Mouse (Mus musculus) limb, embryonic 12.5 days (tissue): ENCODE results near the gene Atp2c1. TPM values are rescaled to one million over a fixed set of nuclear protein-coding genes. Genes with fewer than 3 reads are reported as not detected.

ENCODE experiments used
- ATAC-seq: fragments of 200-750 bp; cut with Nextera tagmentation; 2 replicates; pipeline ENCODE4 v1.8.0; 2017; ENCODE audit warnings: low read depth, moderate TSS enrichment; ENCODE audit not compliant: insufficient number of reproducible peaks, insufficient read depth, low FRiP score, low TSS enrichment
- H3K27ac ChIP-seq: fragments of 300-500 bp; sonication (generic); 2 replicates; pipeline ENCODE4 v1.5.1; 2016; ENCODE audit warnings: mild to moderate bottlenecking, moderate library complexity
- H3K27me3 ChIP-seq: fragments of 300-500 bp; sonication (generic); 2 replicates; pipeline ENCODE4 v1.6.1; 2016; ENCODE audit warnings: mild to moderate bottlenecking, moderate library complexity
- H3K36me3 ChIP-seq: fragments of 300-500 bp; sonication (generic); 2 replicates; pipeline ENCODE4 v1.6.1; 2016; ENCODE audit warnings: mild to moderate bottlenecking, moderate library complexity
- H3K4me1 ChIP-seq: fragments of 300-500 bp; sonication (generic); replicated peaks from 2 replicates; pipeline ENCODE4 v1.6.1; 2016
- H3K4me2 ChIP-seq: fragments of 300-500 bp; sonication (generic); 2 replicates; pipeline ENCODE4 v1.6.1; 2016; ENCODE audit warnings: mild to moderate bottlenecking, moderate library complexity
- H3K4me3 ChIP-seq: fragments of 300-500 bp; sonication (generic); replicated peaks from 2 replicates; pipeline ENCODE4 v1.5.1; 2016; ENCODE audit warnings: mild to moderate bottlenecking
- H3K9ac ChIP-seq: fragments of 300-500 bp; sonication (generic); replicated peaks from 2 replicates; pipeline ENCODE4 v1.6.1; 2016; ENCODE audit warnings: mild to moderate bottlenecking, moderate library complexity
- H3K9me3 ChIP-seq: fragments of 300-500 bp; sonication (generic); 2 replicates; pipeline ENCODE4 v1.6.1; 2016; ENCODE audit warnings: mild to moderate bottlenecking, moderate library complexity
- WGBS: fragments of 180-500 bp; shearing (Covaris S2); methylation state at CpG from one replicate; pipeline ENCODE4 v1.1.7; 2016; 5-methylcytosine and 5-hydroxymethylcytosine counted together
- polyA plus RNA-seq: library from polyadenylated mRNA; unstranded; fragments of >200 nt; fragmentation: Nextera tagmentation; extraction: Ambion mirVana; gene quantifications from 2 replicates; pipeline ENCODE4 v1.2.1, GENCODE M21; 2016

Gene Atp2c1
- polyA plus RNA-seq, 1 experiment from 2014 or later = 59.7 TPM

- H3K9me3 ChIP-seq = no peaks in the 10 kb centered on the region
- no peak overlapping the region for H3K4me2 ChIP-seq
- no peaks in the 10 kb centered on the region for H3K4me1 ChIP-seq
- no peak overlapping the region for H3K27ac ChIP-seq
- H3K27me3 ChIP-seq = no peaks in the 10 kb centered on the region
- H3K4me3 ChIP-seq = no peak overlapping the region
- 83% methylated on average over 5 of the region's 5 CpGs for WGBS
- no peak for ATAC-seq
- no peak overlapping the region for H3K9ac ChIP-seq
- H3K36me3 ChIP-seq = peaks cover 4% of the 10 kb centered on the region; the same call in 1 of the 2 replicates
These were observed 42.6 kb downstream of the Atp2c1 start for GRCm38 (mm10) chr9:105484338-105485084.

- H3K9ac ChIP-seq = no peak overlapping the region
- no peak overlapping the region for H3K27ac ChIP-seq
- no peaks in the 10 kb centered on the region for H3K27me3 ChIP-seq
- H3K4me3 ChIP-seq = no peak overlapping the region
- H3K4me2 ChIP-seq = no peak overlapping the region
- no peaks in the 10 kb centered on the region for H3K4me1 ChIP-seq
- ATAC-seq = no peak
- 92% methylated on average over 11 of the region's 11 CpGs for WGBS
- H3K36me3 ChIP-seq = peaks cover 4% of the 10 kb centered on the region; the same call in 1 of the 2 replicates
- no peaks in the 10 kb centered on the region for H3K9me3 ChIP-seq
These were observed 43.2 kb downstream of the Atp2c1 start for GRCm38 (mm10) chr9:105483880-105484279.

- no peaks in the 10 kb centered on the region for H3K36me3 ChIP-seq
- H3K4me3 ChIP-seq = no peak overlapping the region
- WGBS = 87% methylated on average over 4 of the region's 4 CpGs
- no peaks in the 10 kb centered on the region for H3K27me3 ChIP-seq
- no peak for ATAC-seq
- no peaks in the 10 kb centered on the region for H3K4me1 ChIP-seq
- no peak overlapping the region for H3K27ac ChIP-seq
- H3K9me3 ChIP-seq = no peaks in the 10 kb centered on the region
- H3K4me2 ChIP-seq = no peak overlapping the region
- H3K9ac ChIP-seq = no peak overlapping the region
These were observed 44.2 kb downstream of the Atp2c1 start for GRCm38 (mm10) chr9:105482715-105483510.

- ATAC-seq = no peak
- H3K9me3 ChIP-seq = no peaks in the 10 kb centered on the region
- no peak overlapping the region for H3K27ac ChIP-seq
- no peaks in the 10 kb centered on the region for H3K27me3 ChIP-seq
- H3K4me2 ChIP-seq = no peak overlapping the region
- no peak overlapping the region for H3K4me3 ChIP-seq
- no peaks in the 10 kb centered on the region for H3K4me1 ChIP-seq
- H3K36me3 ChIP-seq = no peaks in the 10 kb centered on the region
- WGBS = 77% methylated on average over 4 of the region's 4 CpGs
- H3K9ac ChIP-seq = no peak overlapping the region
These were observed 45.0 kb downstream of the Atp2c1 start for GRCm38 (mm10) chr9:105482070-105482469.

- no peak overlapping the region for H3K4me2 ChIP-seq
- no peak overlapping the region for H3K9ac ChIP-seq
- no peaks in the 10 kb centered on the region for H3K27me3 ChIP-seq
- no peak for ATAC-seq
- H3K36me3 ChIP-seq = no peaks in the 10 kb centered on the region
- WGBS = 84% methylated on average over 3 of the region's 3 CpGs
- no peak overlapping the region for H3K4me3 ChIP-seq
- H3K9me3 ChIP-seq = no peaks in the 10 kb centered on the region
- no peaks in the 10 kb centered on the region for H3K4me1 ChIP-seq
- H3K27ac ChIP-seq = no peak overlapping the region
These were observed 51.0 kb downstream of the Atp2c1 start for GRCm38 (mm10) chr9:105476134-105476533.

DNA sequence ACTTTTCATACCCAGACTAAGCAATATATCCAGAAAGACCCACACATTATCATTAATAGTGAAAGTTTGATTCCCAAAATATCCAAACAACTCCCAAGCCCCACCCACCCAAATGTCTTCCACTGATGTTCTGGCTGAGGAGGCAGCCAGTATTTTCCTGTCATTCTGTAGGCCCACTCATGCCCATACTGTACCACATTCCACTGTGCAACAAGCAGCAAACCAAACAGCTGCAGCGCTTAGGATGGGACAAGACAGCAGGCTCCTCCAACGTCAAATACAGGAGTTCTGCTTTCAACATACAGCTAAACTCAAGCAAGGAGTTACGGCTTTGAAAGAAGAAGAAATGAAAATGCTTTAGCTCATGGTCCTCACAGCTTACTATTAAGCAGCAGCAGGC is 52.2 kb downstream of the Atp2c1 start:
- Histone ChIP-seq H3K9ac (no peak overlapping the region), H3K36me3 (0 out of 2 replicates have a peak, but pooled peaks cover under 1% of the 10 kb centered on the region), H3K4me1 (no peaks in the 10 kb centered on the region), H3K9me3 (no peaks in the 10 kb centered on the region), H3K27me3 (no peaks in the 10 kb centered on the region), H3K4me2 (no peak overlapping the region), H3K27ac (no peak overlapping the region), H3K4me3 (no peak overlapping the region)
- 79% methylated on average over 3 of the region's 3 CpGs for WGBS
- ATAC-seq = no peak

- no peak overlapping the region for H3K4me3 ChIP-seq
- no peaks in the 10 kb centered on the region for H3K4me1 ChIP-seq
- H3K9me3 ChIP-seq = peaks cover 5% of the 10 kb centered on the region; the same call in 1 of the 2 replicates
- no peak overlapping the region for H3K4me2 ChIP-seq
- WGBS = 97% methylated on average over 3 of the region's 3 CpGs
- no peak for ATAC-seq
- peaks cover 26% of the 10 kb centered on the region for H3K36me3 ChIP-seq
- no peaks in the 10 kb centered on the region for H3K27me3 ChIP-seq
- no peak overlapping the region for H3K9ac ChIP-seq
- no peak overlapping the region for H3K27ac ChIP-seq
These were observed 59.3 kb downstream of the Atp2c1 start for GRCm38 (mm10) chr9:105467787-105468186.

DNA sequence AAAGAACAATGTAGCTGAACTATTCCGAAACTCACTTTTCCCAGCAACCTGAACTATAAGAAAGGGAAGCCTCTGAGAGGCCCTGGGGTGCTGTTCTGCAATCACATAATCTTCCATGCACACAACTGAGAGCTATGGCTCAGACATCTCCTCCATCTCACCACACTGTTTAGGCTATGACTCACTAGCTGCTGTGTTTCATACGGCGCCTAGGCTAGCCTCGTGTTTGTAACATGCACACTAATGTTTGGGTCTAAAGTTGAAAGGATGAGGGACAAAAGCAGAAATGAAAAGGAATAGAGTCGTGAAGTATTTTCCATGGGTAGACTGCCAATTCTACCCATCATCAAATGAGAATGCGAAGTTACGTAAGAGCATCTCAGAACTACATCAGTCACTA is 65.6 kb downstream of the Atp2c1 start:
- Histone ChIP-seq H3K27ac (no peak overlapping the region), H3K4me1 (no peaks in the 10 kb centered on the region), H3K4me2 (no peak overlapping the region), H3K27me3 (no peaks in the 10 kb centered on the region), H3K36me3 (peaks cover 47% of the 10 kb centered on the region), H3K9ac (no peak overlapping the region), H3K9me3 (no peaks in the 10 kb centered on the region), H3K4me3 (no peak overlapping the region)
- WGBS = 95% methylated on average over 7 of the region's 7 CpGs
- ATAC-seq = no peak

- ATAC-seq = no peak
- Histone ChIP-seq H3K9ac (no peak overlapping the region), H3K4me3 (no peak overlapping the region), H3K9me3 (no peaks in the 10 kb centered on the region), H3K4me2 (no peak overlapping the region), H3K36me3 (peaks cover 47% of the 10 kb centered on the region), H3K4me1 (no peaks in the 10 kb centered on the region), H3K27me3 (no peaks in the 10 kb centered on the region), H3K27ac (no peak overlapping the region)
- 95% methylated on average over 13 of the region's 13 CpGs for WGBS
These were observed 68.1 kb downstream of the Atp2c1 start for GRCm38 (mm10) chr9:105459032-105459431.

GRCm38 (mm10) chr9:105408549-105408948 is 118.6 kb downstream of the Atp2c1 start:
- Histone ChIP-seq H3K27me3 (no peaks in the 10 kb centered on the region), H3K9ac (no peak overlapping the region), H3K4me2 (no peak overlapping the region), H3K4me3 (no peak overlapping the region), H3K27ac (no peak overlapping the region), H3K36me3 (peaks cover 45% of the 10 kb centered on the region), H3K4me1 (no peaks in the 10 kb centered on the region), H3K9me3 (no peaks in the 10 kb centered on the region)
- ATAC-seq = no peak
- WGBS = 92% methylated on average over 6 of the region's 6 CpGs

DNA sequence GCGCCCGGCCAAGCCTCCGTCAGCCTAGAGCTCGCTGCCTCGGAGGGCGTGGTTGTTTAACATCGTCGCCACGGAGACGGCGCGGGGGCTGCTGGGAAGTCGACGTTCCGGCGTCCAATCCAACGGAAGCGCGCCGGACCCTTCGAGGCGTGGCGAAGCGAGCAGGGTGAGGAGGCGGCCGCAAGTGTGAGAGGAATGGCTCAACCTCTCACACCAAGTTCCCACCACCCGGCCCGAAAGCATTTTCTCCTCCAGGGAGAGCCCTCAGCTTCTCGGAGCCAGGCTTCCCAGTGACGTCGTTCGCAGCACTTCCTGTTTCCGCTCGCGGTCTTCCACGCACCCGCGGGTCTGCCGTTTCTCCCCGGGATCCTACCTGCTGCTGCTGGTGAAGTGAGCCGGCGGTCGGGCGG is 131.9 kb downstream of the Atp2c1 start, which contains the start of the genes Aste1 and Nek11:
Gene Aste1 (plus strand): TSS at position 175 of the 410 bp plus-strand sequence.
Gene Nek11 (minus strand): TSS at position 307 of the 410 bp plus-strand sequence.
- H3K9me3 ChIP-seq = no peaks in the 10 kb centered on the region
- H3K9ac ChIP-seq = peak within 1 kb of the TSS; percentile 58
- WGBS = under 1% methylated on average over 44 of the region's 44 CpGs
- peak; percentile 97 for ATAC-seq
- H3K4me3 ChIP-seq = peak within 1 kb of the TSS; percentile 67
- peaks cover 19% of the 10 kb centered on the region for H3K4me1 ChIP-seq
- peak within 1 kb of the TSS; percentile 66 for H3K4me2 ChIP-seq
- H3K27me3 ChIP-seq = peaks cover 3% of the 10 kb centered on the region; the same call in 1 of the 2 replicates
- peaks cover 15% of the 10 kb centered on the region for H3K36me3 ChIP-seq
- H3K27ac ChIP-seq = peak within 1 kb of the TSS; percentile 90
